Mouse (Mus musculus) adrenal gland, adult 2 months (tissue): ENCODE data around the gene Ralgps2. TPM values are rescaled to one million over a fixed set of nuclear protein-coding genes. Genes with fewer than 3 reads are reported as not detected.

ENCODE experiments used
- DNase-seq: peaks from one replicate; pipeline ENCODE4 v3.0.0; 2021
- polyA plus RNA-seq: library from polyadenylated mRNA; depleted of rRNA; stranded (reverse); fragments of >200 nt; gene quantifications from 2 replicates; pipeline ENCODE4 v1.2.3, GENCODE M21; 2012; rRNA removed
- total RNA-seq, 2 experiments: library from RNA; stranded (reverse); gene quantifications; 2 replicates each; pipeline ENCODE4 v1.2.3; 2021

The Ralgps2 gene
- total and polyA plus RNA-seq, 3 experiments: 5.1 to 24.7 (median 18.9) TPM

DNA sequence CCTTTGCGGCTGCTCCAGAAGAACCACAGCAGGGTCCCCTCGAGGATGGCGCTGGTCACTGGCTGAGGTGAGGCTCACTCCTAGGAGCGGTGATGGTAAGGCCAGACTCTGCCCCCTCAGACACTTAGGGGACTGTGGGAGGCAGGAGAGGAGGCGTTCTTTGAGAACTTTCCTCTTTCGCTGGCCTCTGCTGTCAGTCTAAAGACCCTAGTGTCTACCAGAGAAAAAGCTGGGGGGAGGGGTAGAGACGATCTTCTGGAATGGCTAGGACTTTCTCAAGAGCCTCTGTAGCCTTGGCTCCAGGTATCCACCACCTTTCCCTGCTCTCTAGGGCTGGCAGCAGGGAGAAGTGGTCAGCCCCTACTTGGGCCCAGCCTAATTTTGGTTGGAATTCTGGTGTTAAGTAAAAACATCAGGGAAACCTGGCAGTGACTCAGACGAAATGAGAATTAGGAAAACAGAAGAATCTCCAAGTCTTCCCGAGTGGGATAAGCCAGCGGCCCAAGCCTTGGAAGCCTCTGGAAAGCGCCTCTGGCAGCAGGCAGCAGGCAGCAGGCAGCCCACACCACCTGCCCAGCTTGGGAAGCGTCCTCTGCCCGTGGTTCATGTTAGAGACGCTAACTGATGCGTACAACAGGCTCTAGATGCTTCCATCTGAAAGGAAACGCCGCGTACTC lies 169.7 kb downstream of the Ralgps2 start:
- DNase-seq: no peak

DNA sequence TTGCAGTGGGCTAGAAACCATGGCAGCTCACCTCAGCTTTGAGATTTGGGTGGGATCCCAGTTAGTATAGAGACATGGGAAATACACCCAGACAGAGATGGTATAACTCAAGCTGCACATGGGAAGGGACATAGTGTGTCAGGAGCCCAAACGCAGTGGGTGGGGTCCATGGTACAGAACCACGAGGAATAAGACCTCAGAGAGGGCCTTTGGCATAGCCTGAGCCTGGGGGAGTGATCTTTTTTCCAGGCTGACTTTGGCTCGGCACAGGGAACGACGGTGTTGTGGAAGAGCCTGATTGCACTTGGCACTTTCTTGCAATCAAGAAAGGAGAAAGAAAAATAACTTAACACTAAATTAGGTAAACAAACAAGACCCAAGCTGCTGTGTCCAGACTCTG lies 170.3 kb downstream of the Ralgps2 start:
- DNase-seq: no peak

DNA sequence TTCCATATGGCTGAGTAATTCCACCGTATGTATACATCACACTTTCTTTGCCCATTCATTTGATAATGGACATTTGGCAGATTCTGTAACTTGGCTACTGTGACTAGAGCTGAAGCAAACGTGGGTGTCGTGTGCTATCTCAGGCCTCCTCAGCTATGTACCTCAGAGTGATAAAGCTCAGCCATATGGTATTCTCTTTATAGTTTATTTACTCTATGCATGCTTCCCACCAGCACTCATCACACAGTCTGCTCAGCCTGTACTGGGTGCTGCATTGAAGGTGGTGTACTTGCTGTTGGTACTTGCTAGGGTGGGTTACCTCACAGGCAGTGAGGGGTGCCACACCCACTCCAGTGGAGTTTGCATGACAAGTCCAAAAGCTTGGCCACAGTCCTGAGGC lies 174.1 kb downstream of the Ralgps2 start:
- DNase-seq: no peak

DNA sequence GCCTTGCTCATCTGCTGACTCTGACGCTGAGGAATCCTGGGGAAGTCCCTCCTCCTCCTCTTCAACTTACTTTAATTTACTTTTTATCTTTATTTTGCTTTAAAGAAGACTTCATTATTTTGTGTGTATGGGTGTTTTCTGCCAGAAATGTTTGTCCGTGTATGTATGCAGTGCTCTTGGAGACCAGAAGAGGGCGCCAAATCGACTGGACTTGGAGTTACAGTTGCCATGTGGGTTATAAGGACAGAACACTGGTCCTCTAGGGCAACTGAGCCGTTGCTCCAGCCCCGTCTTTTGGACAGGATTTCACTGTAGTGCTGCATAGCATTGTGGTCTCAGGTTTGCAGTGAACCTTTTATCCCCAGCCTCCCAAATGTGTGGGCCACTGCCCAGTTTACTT lies 174.8 kb downstream of the Ralgps2 start:
- DNase-seq: no peak

DNA sequence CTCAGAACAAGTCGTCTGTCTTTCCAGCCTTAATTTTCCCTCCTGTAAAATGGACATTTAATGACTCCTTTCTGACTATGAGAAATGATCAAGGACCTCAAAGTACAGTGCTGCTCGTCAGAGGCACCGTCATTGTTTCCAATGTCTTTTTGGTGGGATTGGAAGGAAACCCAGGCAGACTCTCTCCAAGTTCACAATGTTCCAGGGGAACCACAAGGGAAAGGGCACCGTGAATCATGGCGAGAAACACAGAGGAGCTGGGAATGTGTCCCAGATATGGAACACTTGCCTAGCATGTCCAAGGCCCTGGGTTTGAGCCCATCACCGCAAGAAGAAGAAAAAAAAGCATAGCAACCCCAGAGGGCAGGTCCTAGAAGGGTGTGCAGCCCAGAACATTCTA lies 176.1 kb downstream of the Ralgps2 start:
- DNase-seq: no peak

DNA sequence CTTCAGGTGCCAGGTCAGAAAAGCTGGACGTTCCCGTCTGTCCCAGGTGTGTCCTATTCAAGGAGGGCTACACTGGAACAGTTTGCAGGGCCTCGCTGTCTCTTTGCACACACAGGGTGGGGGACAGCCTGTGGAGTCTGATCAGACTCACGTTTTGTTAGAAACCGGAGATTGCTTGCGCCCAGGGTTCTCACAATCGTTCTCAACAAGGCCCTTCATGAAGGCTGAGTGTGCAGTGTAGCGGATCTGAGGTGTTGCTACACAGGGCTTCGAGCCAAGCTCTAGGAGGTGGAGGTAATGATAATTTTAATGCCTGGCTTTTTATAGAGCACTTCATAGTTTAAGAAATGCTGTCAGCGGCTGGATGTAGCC lies 178.0 kb downstream of the Ralgps2 start:
- no peak for DNase-seq

DNA sequence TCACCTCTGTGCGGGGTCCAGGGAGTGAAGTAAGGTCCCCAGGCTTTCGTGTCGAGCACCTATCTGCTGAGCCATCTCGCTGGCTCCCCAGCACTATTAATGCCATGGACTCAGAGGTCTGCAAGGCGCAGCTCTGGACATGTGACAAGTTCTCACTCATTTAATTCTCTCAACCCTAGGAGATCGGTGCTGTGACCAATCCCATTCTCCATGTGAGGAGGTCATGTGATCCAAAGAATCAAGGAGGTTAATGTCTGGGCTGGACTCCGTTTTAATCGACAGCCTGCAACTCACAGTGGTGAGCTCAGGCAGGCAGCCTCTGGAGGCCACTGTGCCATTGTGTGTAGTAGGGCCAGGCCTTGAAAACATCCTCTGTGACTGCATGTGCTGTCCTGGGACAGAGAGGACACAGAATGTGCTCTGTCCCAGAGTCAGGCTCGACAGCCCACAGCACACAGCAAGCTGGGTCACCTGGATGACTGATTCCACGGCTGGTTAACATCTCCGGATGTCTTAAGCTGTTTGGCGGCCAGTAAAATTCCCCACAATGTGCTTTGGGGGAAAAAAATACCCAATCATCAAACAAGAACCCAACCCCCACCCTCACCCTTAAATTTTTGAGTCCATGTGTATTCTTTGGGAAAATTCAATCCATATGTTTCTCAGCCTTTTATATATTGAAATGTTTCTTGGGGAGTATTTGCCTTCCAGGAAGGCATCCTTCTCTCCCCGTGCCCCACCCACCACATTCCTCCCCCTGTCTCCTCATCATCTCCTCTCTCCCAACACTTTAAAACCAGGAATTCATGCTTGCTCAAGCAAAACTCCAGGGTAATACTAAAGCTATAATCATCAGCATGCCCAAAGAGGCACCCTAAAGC lies 178.6 kb downstream of the Ralgps2 start:
- DNase-seq: no peak

DNA sequence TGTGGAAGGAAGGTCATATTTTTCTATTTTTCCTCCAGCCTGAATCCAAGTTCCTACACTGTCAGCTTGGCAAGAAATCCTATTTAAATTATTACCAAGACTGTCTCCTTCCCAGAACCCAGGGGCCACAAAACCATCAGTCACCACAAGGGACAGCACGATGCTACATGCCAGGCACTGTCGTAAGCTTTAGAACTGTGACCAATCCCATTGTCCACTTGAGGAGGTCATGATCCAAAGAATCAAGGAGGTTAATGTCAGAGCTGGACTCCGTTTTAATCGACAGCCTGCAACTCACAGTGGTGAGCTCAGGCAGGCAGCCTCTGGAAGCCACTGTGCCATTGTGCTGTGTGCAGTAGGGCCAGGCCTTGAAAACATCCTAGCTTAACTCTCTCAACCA lies 181.1 kb downstream of the Ralgps2 start:
- no peak for DNase-seq

DNA sequence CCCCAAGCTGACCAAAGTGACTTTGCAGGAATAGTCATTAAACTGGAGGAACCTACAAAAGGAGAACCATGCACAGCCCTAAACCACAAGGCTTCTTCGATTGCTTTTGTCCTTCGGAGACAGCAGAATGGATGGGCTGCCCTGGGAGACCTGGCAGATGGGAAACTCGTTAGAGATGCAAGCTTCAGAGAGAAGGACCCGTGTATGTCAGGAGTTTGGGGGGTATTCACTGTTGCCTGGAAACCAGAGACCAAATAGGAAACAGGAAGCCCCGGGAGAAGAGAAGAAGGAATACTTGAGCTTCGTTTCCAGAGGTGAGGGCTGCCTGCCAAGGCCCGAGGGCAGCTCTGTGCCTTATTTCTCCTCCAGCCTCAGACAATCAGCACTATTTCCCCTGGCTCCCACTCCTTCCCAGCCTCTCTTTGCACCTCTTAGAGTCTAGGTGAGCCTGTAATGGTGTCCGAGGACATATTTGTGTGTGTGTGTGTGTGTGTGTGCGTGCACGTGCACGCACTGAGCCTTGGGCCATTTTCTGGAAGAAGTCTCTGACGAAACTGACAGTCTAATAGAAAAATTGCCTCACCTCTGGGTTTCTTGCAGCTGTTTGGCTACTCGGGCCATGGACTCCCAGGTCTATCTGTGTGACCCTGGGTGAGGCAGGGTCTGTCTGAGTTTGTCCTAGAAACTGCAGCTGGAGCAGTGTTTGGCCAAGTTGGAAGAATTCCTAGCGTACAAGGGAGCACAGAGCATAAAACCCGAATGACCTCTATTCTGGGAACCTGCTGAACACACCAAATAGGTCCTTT lies 184.6 kb downstream of the Ralgps2 start:
- DNase-seq: no peak

Other genes starting within 250 kb of the Ralgps2 start
- gene Fam20b, start 220.5 kb downstream of the Ralgps2 start, total RNA-seq: 10 to 100 TPM; 55.3 to 56.0 TPM
- gene Fam20b, start 220.5 kb downstream of the Ralgps2 start, polyA plus RNA-seq: 6.7 and 9.8 TPM in 2 replicates
- gene Angptl1, start 101.1 kb downstream of the Ralgps2 start, total RNA-seq: 1 to 10 TPM; 4.7 to 6.1 TPM
- gene Angptl1, start 101.1 kb downstream of the Ralgps2 start, polyA plus RNA-seq: 1.2 and 3.0 TPM in 2 replicates
- gene Tex35, start 169.1 kb upstream of the Ralgps2 start, total RNA-seq: not detected
- not detected in 2 replicates for gene Tex35, start 169.1 kb upstream of the Ralgps2 start, polyA plus RNA-seq